Mouse (Mus musculus) ovary, postnatal 36 days (tissue): Measurements from ENCODE around the gene Pgf.
A peak's percentile ranks its signal among the peaks of the same experiment; 100 is the strongest.

ENCODE experiments used
- DNase-seq: peaks from one replicate; pipeline ENCODE4 v3.0.0; 2022; ENCODE audit warnings: low spot score, mixed read lengths

Pgf gene

GRCm38 (mm10) chr12:85190290-85190689, 12.7 kb upstream of the Pgf start:
- DNase-seq, result no peak

- no peak for DNase-seq
These were observed 8.8 kb upstream of the Pgf start for GRCm38 (mm10) chr12:85186361-85186760.

- no peak for DNase-seq
These were observed 8.2 kb upstream of the Pgf start for GRCm38 (mm10) chr12:85185810-85186209.

GRCm38 (mm10) chr12:85184118-85184517, 6.5 kb upstream of the Pgf start:
- no peak for DNase-seq

- no peak for DNase-seq
These were observed 5.3 kb upstream of the Pgf start for GRCm38 (mm10) chr12:85182898-85183297.

GRCm38 (mm10) chr12:85182345-85182643, 4.7 kb upstream of the Pgf start:
- DNase-seq, result no peak

- no peak for DNase-seq
These were observed 4.1 kb upstream of the Pgf start for GRCm38 (mm10) chr12:85181475-85182344.

GRCm38 (mm10) chr12:85178294-85178693, 704 bp upstream of the Pgf start:
- DNase-seq, result no peak

GRCm38 (mm10) chr12:85176846-85177523, 605 bp downstream of the Pgf start:
- peak; percentile 49 for DNase-seq

GRCm38 (mm10) chr12:85175926-85176845, 1.4 kb downstream of the Pgf start:
- no peak for DNase-seq

GRCm38 (mm10) chr12:85175087-85175675, 2.4 kb downstream of the Pgf start:
- no peak for DNase-seq

- no peak for DNase-seq
These were observed 3.6 kb downstream of the Pgf start for GRCm38 (mm10) chr12:85174016-85174415.

- DNase-seq, result no peak
These were observed 6.7 kb downstream of the Pgf start for GRCm38 (mm10) chr12:85170948-85171307.

GRCm38 (mm10) chr12:85170284-85170947, 7.2 kb downstream of the Pgf start:
- no peak for DNase-seq

- no peak for DNase-seq
These were observed 7.7 kb downstream of the Pgf start for GRCm38 (mm10) chr12:85169877-85170276.

- DNase-seq, result peak; percentile 81
These were observed 8.3 kb downstream of the Pgf start for GRCm38 (mm10) chr12:85169117-85169858.

- DNase-seq, result no peak
These were observed 11.0 kb downstream of the Pgf start for GRCm38 (mm10) chr12:85166631-85167030.

- no peak for DNase-seq
These were observed 12.6 kb downstream of the Pgf start for GRCm38 (mm10) chr12:85164996-85165395.

GRCm38 (mm10) chr12:85159592-85159991, 18.0 kb downstream of the Pgf start:
- no peak for DNase-seq

GRCm38 (mm10) chr12:85158801-85159200, 18.8 kb downstream of the Pgf start:
- no peak for DNase-seq
